Mouse (Mus musculus) liver, embryonic 12.5 days (tissue): ENCODE results near the gene Sbno1. TPM values are rescaled to one million over a fixed set of nuclear protein-coding genes. Genes with fewer than 3 reads are reported as not detected.

ENCODE experiments used
- ATAC-seq: fragments of 200-750 bp; cut with Nextera tagmentation; 2 replicates; pipeline ENCODE4 v1.8.0; 2017; ENCODE audit warnings: moderate number of reproducible peaks, mild to moderate bottlenecking, moderate library complexity
- H3K27ac ChIP-seq: fragments of 300-500 bp; sonication (generic); 2 replicates; pipeline ENCODE4 v1.5.1; 2016; ENCODE audit warnings: mild to moderate bottlenecking
- H3K27me3 ChIP-seq: fragments of 300-500 bp; sonication (generic); replicated peaks from 2 replicates; pipeline ENCODE4 v1.6.1; 2016; ENCODE audit warnings: mild to moderate bottlenecking, moderate library complexity
- H3K36me3 ChIP-seq: fragments of 300-500 bp; sonication (generic); 2 replicates; pipeline ENCODE4 v1.6.1; 2016; ENCODE audit warnings: mild to moderate bottlenecking, moderate library complexity
- H3K4me1 ChIP-seq: fragments of 300-500 bp; sonication (generic); 2 replicates; pipeline ENCODE4 v1.6.1; 2016
- H3K4me2 ChIP-seq: fragments of 300-500 bp; sonication (generic); 2 replicates; pipeline ENCODE4 v1.6.1; 2016; ENCODE audit warnings: mild to moderate bottlenecking, moderate library complexity
- H3K4me3 ChIP-seq: fragments of 300-500 bp; sonication (generic); 2 replicates; pipeline ENCODE4 v1.5.1; 2016; ENCODE audit warnings: mild to moderate bottlenecking, moderate library complexity
- H3K9ac ChIP-seq: fragments of 300-500 bp; sonication (generic); 2 replicates; pipeline ENCODE4 v1.6.1; 2016; ENCODE audit warnings: mild to moderate bottlenecking, moderate library complexity
- H3K9me3 ChIP-seq: fragments of 300-500 bp; sonication (generic); replicated peaks from 2 replicates; pipeline ENCODE4 v1.6.1; 2016; ENCODE audit warnings: mild to moderate bottlenecking, moderate library complexity
- WGBS: fragments of 180-500 bp; shearing (Covaris S2); methylation state at CpG from one replicate; pipeline ENCODE4 v1.1.7; 2016; ENCODE audit not compliant: insufficient replicate concordance; 5-methylcytosine and 5-hydroxymethylcytosine counted together
- polyA plus RNA-seq: library from polyadenylated mRNA; unstranded; fragments of >200 nt; fragmentation: Nextera tagmentation; extraction: Ambion mirVana; gene quantifications from 2 replicates; pipeline ENCODE4 v1.2.1, GENCODE M21; 2016

Gene Sbno1
- polyA plus RNA-seq, 1 experiment from 2014 or later = 60.1 TPM

- Histone ChIP-seq H3K4me3 (peak overlapping the region; percentile 96), H3K36me3 (peaks cover 19% of the 10 kb centered on the region), H3K27me3 (no peaks in the 10 kb centered on the region), H3K9me3 (no peaks in the 10 kb centered on the region), H3K4me2 (peak overlapping the region; percentile 86), H3K27ac (peak overlapping the region; percentile 94), H3K9ac (peak overlapping the region; percentile 93), H3K4me1 (peaks cover 57% of the 10 kb centered on the region)
- under 1% methylated on average over 30 of the region's 30 CpGs for WGBS
- ATAC-seq = peak; percentile 0; the same call in 1 of the 2 replicates
Observed at GRCm38 (mm10) chr5:124440094-124440701, 14.4 kb upstream of the Sbno1 start.

GRCm38 (mm10) chr5:124439447-124440093 lies 13.8 kb upstream of the Sbno1 start, which contains the start of gene Kmt5a:
Gene Kmt5a (plus strand): TSS chr5:124439930.
- Histone ChIP-seq H3K4me3 (peak within 1 kb of the TSS; percentile 96), H3K36me3 (peaks cover 19% of the 10 kb centered on the region), H3K4me2 (peak within 1 kb of the TSS; percentile 86), H3K27me3 (no peaks in the 10 kb centered on the region), H3K4me1 (peaks cover 51% of the 10 kb centered on the region), H3K9me3 (no peaks in the 10 kb centered on the region), H3K27ac (peak within 1 kb of the TSS; percentile 94), H3K9ac (peak within 1 kb of the TSS; percentile 93)
- ATAC-seq = peak; percentile 96
- WGBS = under 1% methylated on average over 34 of the region's 34 CpGs

- H3K9ac ChIP-seq = peak overlapping the region; percentile 64
Observed at GRCm38 (mm10) chr5:124438746-124439145, 12.9 kb upstream of the Sbno1 start.

GRCm38 (mm10) chr5:124438229-124438628 lies 12.4 kb upstream of the Sbno1 start:
- peak overlapping the region; percentile 86 for H3K4me2 ChIP-seq
- no peaks in the 10 kb centered on the region for H3K27me3 ChIP-seq
- H3K4me3 ChIP-seq = peak overlapping the region; percentile 96; the same call in 1 of the 2 replicates
- H3K4me1 ChIP-seq = peaks cover 39% of the 10 kb centered on the region
- H3K36me3 ChIP-seq = peaks cover 14% of the 10 kb centered on the region
- ATAC-seq = no peak
- 75% methylated on average over 5 of the region's 5 CpGs for WGBS
- H3K9ac ChIP-seq = 0 out of 2 replicates have a peak overlapping the region, but pooled peaks have one; percentile 64
- no peaks in the 10 kb centered on the region for H3K9me3 ChIP-seq
- H3K27ac ChIP-seq = peak overlapping the region; percentile 79

More at GRCm38 (mm10) chr5:124438746-124439145, 12.9 kb upstream of the Sbno1 start:
- Histone ChIP-seq H3K4me3 (peak overlapping the region; percentile 96), H3K27me3 (no peaks in the 10 kb centered on the region), H3K27ac (peak overlapping the region; percentile 79), H3K36me3 (peaks cover 18% of the 10 kb centered on the region), H3K4me1 (peaks cover 43% of the 10 kb centered on the region), H3K4me2 (peak overlapping the region; percentile 86), H3K9me3 (no peaks in the 10 kb centered on the region)
- 48% methylated on average over 5 of the region's 5 CpGs for WGBS
- no peak for ATAC-seq

- Histone ChIP-seq H3K9me3 (no peaks in the 10 kb centered on the region), H3K4me3 (no peak overlapping the region), H3K4me1 (peaks cover 6% of the 10 kb centered on the region; the same call in 1 of the 2 replicates), H3K36me3 (no peaks in the 10 kb centered on the region), H3K27me3 (no peaks in the 10 kb centered on the region), H3K9ac (no peak overlapping the region), H3K27ac (no peak overlapping the region), H3K4me2 (no peak overlapping the region)
- ATAC-seq = no peak
- WGBS = 67% methylated on average over 2 of the region's 2 CpGs
Observed at GRCm38 (mm10) chr5:124433048-124433447, 7.2 kb upstream of the Sbno1 start.

GRCm38 (mm10) chr5:124432398-124433012 lies 6.7 kb upstream of the Sbno1 start:
- no peaks in the 10 kb centered on the region for H3K27me3 ChIP-seq
- H3K36me3 ChIP-seq = no peaks in the 10 kb centered on the region
- no peak overlapping the region for H3K9ac ChIP-seq
- peaks cover 6% of the 10 kb centered on the region; the same call in 1 of the 2 replicates for H3K4me1 ChIP-seq
- peak; percentile 72 for ATAC-seq
- H3K27ac ChIP-seq = no peak overlapping the region
- H3K4me2 ChIP-seq = no peak overlapping the region
- H3K9me3 ChIP-seq = no peaks in the 10 kb centered on the region
- no peak overlapping the region for H3K4me3 ChIP-seq

- H3K27me3 ChIP-seq = no peaks in the 10 kb centered on the region
- ATAC-seq = no peak
- H3K27ac ChIP-seq = peak overlapping the region; percentile 91
- H3K9me3 ChIP-seq = no peaks in the 10 kb centered on the region
- peak overlapping the region; percentile 86; the same call in 1 of the 2 replicates for H3K4me3 ChIP-seq
- H3K36me3 ChIP-seq = peaks cover 10% of the 10 kb centered on the region
- 80% methylated on average over 10 of the region's 10 CpGs for WGBS
- no peak overlapping the region; the same call in 1 of the 2 replicates for H3K9ac ChIP-seq
- peak overlapping the region; percentile 93 for H3K4me2 ChIP-seq
- H3K4me1 ChIP-seq = peaks cover 33% of the 10 kb centered on the region
Observed at GRCm38 (mm10) chr5:124426475-124427071, 772 bp upstream of the Sbno1 start.

- no peaks in the 10 kb centered on the region for H3K27me3 ChIP-seq
- peaks cover 10% of the 10 kb centered on the region for H3K36me3 ChIP-seq
- peaks cover 46% of the 10 kb centered on the region for H3K4me1 ChIP-seq
- peak overlapping the region; percentile 91 for H3K27ac ChIP-seq
- WGBS = 2% methylated on average over 63 of the region's 63 CpGs
- no peaks in the 10 kb centered on the region for H3K9me3 ChIP-seq
- peak overlapping the region; percentile 86 for H3K4me3 ChIP-seq
- peak overlapping the region; percentile 98 for H3K9ac ChIP-seq
- peak; percentile 52 for ATAC-seq
- H3K4me2 ChIP-seq = peak overlapping the region; percentile 93
Observed at GRCm38 (mm10) chr5:124424723-124425411, 934 bp downstream of the Sbno1 start.

GRCm38 (mm10) chr5:124424200-124424722 lies 1.5 kb downstream of the Sbno1 start:
- Histone ChIP-seq H3K4me1 (peaks cover 52% of the 10 kb centered on the region), H3K27me3 (no peaks in the 10 kb centered on the region), H3K36me3 (peaks cover 14% of the 10 kb centered on the region), H3K9me3 (no peaks in the 10 kb centered on the region), H3K4me2 (peak overlapping the region; percentile 93), H3K9ac (peak overlapping the region; percentile 98), H3K4me3 (peak overlapping the region; percentile 86), H3K27ac (peak overlapping the region; percentile 91)
- ATAC-seq = no peak
- WGBS = under 1% methylated on average over 14 of the region's 14 CpGs

GRCm38 (mm10) chr5:124421786-124422185 lies 4.0 kb downstream of the Sbno1 start:
- no peaks in the 10 kb centered on the region for H3K9me3 ChIP-seq
- H3K27ac ChIP-seq = no peak overlapping the region
- no peak overlapping the region for H3K4me3 ChIP-seq
- no peak for ATAC-seq
- H3K9ac ChIP-seq = no peak overlapping the region
- no peak overlapping the region for H3K4me2 ChIP-seq
- H3K4me1 ChIP-seq = peaks cover 64% of the 10 kb centered on the region
- H3K27me3 ChIP-seq = no peaks in the 10 kb centered on the region
- WGBS = 72% methylated on average over 2 of the region's 2 CpGs
- peaks cover 24% of the 10 kb centered on the region for H3K36me3 ChIP-seq

GRCm38 (mm10) chr5:124418903-124419302 lies 6.9 kb downstream of the Sbno1 start:
- Histone ChIP-seq H3K36me3 (peaks cover 33% of the 10 kb centered on the region), H3K4me2 (peak overlapping the region; percentile 51), H3K9ac (peak overlapping the region; percentile 36; the same call in 1 of the 2 replicates), H3K4me1 (peaks cover 57% of the 10 kb centered on the region), H3K27me3 (no peaks in the 10 kb centered on the region), H3K9me3 (no peaks in the 10 kb centered on the region), H3K27ac (peak overlapping the region; percentile 84), H3K4me3 (peak overlapping the region; percentile 10; the same call in 1 of the 2 replicates)
- ATAC-seq = peak; percentile 93
- 62% methylated on average over 2 of the region's 2 CpGs for WGBS
